Mouse (Mus musculus) CH12.LX (cell line): Measurements from ENCODE around the gene Ndufaf1. TPM values are rescaled to one million over a fixed set of nuclear protein-coding genes. Genes with fewer than 3 reads are reported as not detected.

Experiments used
- DNase-seq: peaks from one replicate; pipeline ENCODE4 v3.0.0-alpha.2; 2013; ENCODE audit errors: extremely low read depth
- H3K27ac ChIP-seq: 2 replicates; pipeline ENCODE4 v1.5.1; 2012; ENCODE audit warnings: low read depth, mild to moderate bottlenecking, control low read depth, moderate library complexity; ENCODE audit not compliant: insufficient read depth
- H3K27me3 ChIP-seq: replicated peaks from 2 replicates; pipeline ENCODE3; 2012; ENCODE audit warnings: inconsistent platforms
- H3K36me3 ChIP-seq, 2 experiments: replicated peaks in 1 of 2; 2 replicates each; pipeline versions ENCODE3 to v1.6.1; 2012; ENCODE audit warnings: inconsistent platforms in 1 of 2, low read length in 1 of 2, mild to moderate bottlenecking in 1 of 2, mixed read lengths in 1 of 2, moderate library complexity in 1 of 2; ENCODE audit not compliant: control insufficient read depth in 1 of 2, insufficient read depth in 1 of 2
- H3K4me1 ChIP-seq, 2 experiments: 2 replicates each; pipeline ENCODE4 v1.6.1; 2012; ENCODE audit warnings: inconsistent platforms in 1 of 2, moderate library complexity in 1 of 2; ENCODE audit not compliant: insufficient read depth in 2 of 2, control insufficient read depth in 1 of 2
- H3K4me2 ChIP-seq: 2 replicates; pipeline ENCODE4 v1.6.1; 2012; ENCODE audit warnings: low read depth, mild to moderate bottlenecking, control low read depth; ENCODE audit not compliant: poor library complexity, insufficient read depth, severe bottlenecking
- H3K4me3 ChIP-seq, 3 experiments: fragments of 150-350 bp in 1 of 3; sonication (generic) in 1 of 3; replicated peaks in 1 of 3; 2 replicates each; pipeline versions ENCODE3 to v1.5.1; 2011 to 2012; ENCODE audit warnings: low read depth in 2 of 3, low read length in 2 of 3, mild to moderate bottlenecking in 2 of 3, moderate library complexity in 2 of 3, control low read depth in 1 of 3, improper control_type of control experiment in 1 of 3, inconsistent platforms in 1 of 3, mixed read lengths in 1 of 3; ENCODE audit not compliant: poor library complexity in 1 of 3
- H3K79me2 ChIP-seq: replicated peaks from 2 replicates; pipeline ENCODE4 v1.6.1; 2012; ENCODE audit warnings: mild to moderate bottlenecking, moderate library complexity; ENCODE audit not compliant: control insufficient read depth, poor library complexity, insufficient read depth, severe bottlenecking; ENCODE audit errors: extremely low read depth
- H3K9ac ChIP-seq: 2 replicates; pipeline ENCODE4 v1.6.1; 2012; ENCODE audit warnings: low read depth, mild to moderate bottlenecking, control low read depth, moderate library complexity; ENCODE audit not compliant: insufficient read depth
- H3K9me3 ChIP-seq: replicated peaks from 2 replicates; pipeline ENCODE3; 2012; ENCODE audit warnings: low read length, inconsistent platforms, mixed read lengths
- BHLHE40 ChIP-seq: IDR thresholded peaks from 2 replicates; pipeline ENCODE4 v1.6.1; 2011; ENCODE audit warnings: mild to moderate bottlenecking, low read depth, low read length, improper control_type of control experiment
- CHD1 ChIP-seq: IDR thresholded peaks from 2 replicates; pipeline ENCODE4 v1.6.1; 2012; ENCODE audit warnings: low read depth, low read length, improper control_type of control experiment, inconsistent platforms
- CTCF ChIP-seq, 2 experiments: IDR thresholded peaks in 1 of 2; conservative IDR thresholded peaks in 1 of 2; 2 replicates each; pipeline ENCODE4 v1.5.1; 2011 to 2012; ENCODE audit warnings: low read depth in 2 of 2, low read length in 2 of 2, improper control_type of control experiment in 1 of 2, inconsistent platforms in 1 of 2, mild to moderate bottlenecking in 1 of 2, moderate library complexity in 1 of 2
- E2F4 ChIP-seq: IDR thresholded peaks from 2 replicates; pipeline ENCODE4 v1.6.1; 2011; ENCODE audit warnings: low read depth, low read length, improper control_type of control experiment; ENCODE audit not compliant: insufficient replicate concordance
- EP300 ChIP-seq: IDR thresholded peaks from 2 replicates; pipeline ENCODE4 v1.6.1; 2011; ENCODE audit warnings: low read length, improper control_type of control experiment
- ETS1 ChIP-seq: conservative IDR thresholded peaks from 2 replicates; pipeline ENCODE4 v1.6.1; 2012; ENCODE audit warnings: low read depth, mild to moderate bottlenecking, inconsistent platforms, low read length, improper control_type of control experiment, moderate library complexity
- GABPA ChIP-seq: IDR thresholded peaks from 2 replicates; pipeline ENCODE4 v1.6.1; 2012; ENCODE audit warnings: low read depth, low read length, improper control_type of control experiment, inconsistent platforms; ENCODE audit not compliant: insufficient replicate concordance
- HCFC1 ChIP-seq: IDR thresholded peaks from 2 replicates; pipeline ENCODE4 v1.6.1; 2012; ENCODE audit warnings: low read depth, mild to moderate bottlenecking, inconsistent platforms, low read length, improper control_type of control experiment
- IRF4 ChIP-seq: IDR thresholded peaks from 2 replicates; pipeline ENCODE4 v1.6.1; 2014; ENCODE audit warnings: low read depth, mild to moderate bottlenecking, inconsistent platforms, low read length, improper control_type of control experiment
- KAT2A ChIP-seq: IDR thresholded peaks from 2 replicates; pipeline ENCODE4 v1.6.1; 2012; ENCODE audit warnings: low read length, improper control_type of control experiment, inconsistent platforms; ENCODE audit not compliant: insufficient replicate concordance
- MAFK ChIP-seq: IDR thresholded peaks from 2 replicates; pipeline ENCODE4 v1.6.1; 2011; ENCODE audit warnings: low read length, improper control_type of control experiment; ENCODE audit not compliant: insufficient replicate concordance
- MAX ChIP-seq: IDR thresholded peaks from 2 replicates; pipeline ENCODE4 v1.6.1; 2011; ENCODE audit warnings: low read length, improper control_type of control experiment
- MEF2A ChIP-seq: IDR thresholded peaks from 2 replicates; pipeline ENCODE4 v1.6.1; 2014; ENCODE audit warnings: low read depth, mild to moderate bottlenecking, inconsistent platforms, low read length, improper control_type of control experiment, borderline replicate concordance
- MXI1 ChIP-seq: IDR thresholded peaks from 2 replicates; pipeline ENCODE4 v1.6.1; 2011; ENCODE audit warnings: mild to moderate bottlenecking, low read depth, low read length, improper control_type of control experiment
- MYC ChIP-seq: IDR thresholded peaks from 2 replicates; pipeline ENCODE4 v1.6.1; 2011; ENCODE audit warnings: low read depth, mild to moderate bottlenecking, improper control_type of control experiment, low read length
- NELFE ChIP-seq: IDR thresholded peaks from 2 replicates; pipeline ENCODE4 v1.6.1; 2011; ENCODE audit warnings: low read depth, low read length, improper control_type of control experiment
- NRF1 ChIP-seq: IDR thresholded peaks from 2 replicates; pipeline ENCODE4 v1.6.1; 2014; ENCODE audit warnings: low read depth, mild to moderate bottlenecking, inconsistent platforms, low read length, improper control_type of control experiment, moderate library complexity
- PAX5 ChIP-seq: IDR thresholded peaks from 2 replicates; pipeline ENCODE4 v1.6.1; 2012; ENCODE audit warnings: low read length, inconsistent platforms, mixed read lengths
- POLR2A ChIP-seq: IDR thresholded peaks from 2 replicates; pipeline ENCODE4 v1.6.1; 2011; ENCODE audit warnings: low read depth, mild to moderate bottlenecking, improper control_type of control experiment, low read length
- POLR2AphosphoS2 ChIP-seq: IDR thresholded peaks from 2 replicates; pipeline ENCODE4 v1.6.1; 2011; ENCODE audit warnings: low read depth, low read length, improper control_type of control experiment
- RAD21 ChIP-seq: IDR thresholded peaks from 2 replicates; pipeline ENCODE4 v1.6.1; 2011; ENCODE audit warnings: low read depth, mild to moderate bottlenecking, low read length, improper control_type of control experiment, moderate library complexity
- RCOR1 ChIP-seq: conservative IDR thresholded peaks from 2 replicates; pipeline ENCODE4 v1.6.1; 2012; ENCODE audit warnings: low read depth, mild to moderate bottlenecking, inconsistent platforms, low read length, improper control_type of control experiment
- SIN3A ChIP-seq: IDR thresholded peaks from 2 replicates; pipeline ENCODE4 v1.6.1; 2012; ENCODE audit warnings: low read length, improper control_type of control experiment, inconsistent platforms
- SMC3 ChIP-seq: IDR thresholded peaks from 2 replicates; pipeline ENCODE4 v1.6.1; 2011; ENCODE audit warnings: low read depth, low read length, improper control_type of control experiment
- USF1 ChIP-seq: IDR thresholded peaks from 2 replicates; pipeline ENCODE4 v1.6.1; 2014; ENCODE audit warnings: low read depth, mild to moderate bottlenecking, inconsistent platforms, low read length, improper control_type of control experiment
- USF2 ChIP-seq: conservative IDR thresholded peaks from 2 replicates; pipeline ENCODE4 v1.6.1; 2011; ENCODE audit warnings: low read depth, low read length, improper control_type of control experiment
- ZC3H11A ChIP-seq: IDR thresholded peaks from 2 replicates; pipeline ENCODE4 v1.6.1; 2012; ENCODE audit warnings: low read depth, mild to moderate bottlenecking, inconsistent platforms, low read length, improper control_type of control experiment
- ZKSCAN1 ChIP-seq: IDR thresholded peaks from 2 replicates; pipeline ENCODE4 v1.6.1; 2012; ENCODE audit warnings: low read depth, inconsistent platforms, low read length, improper control_type of control experiment, borderline replicate concordance
- ZNF384 ChIP-seq: IDR thresholded peaks from 2 replicates; pipeline ENCODE4 v1.6.1; 2012; ENCODE audit warnings: low read depth, low read length, improper control_type of control experiment, inconsistent platforms
- dilution Hi-C: fragments of 300-500 bp; cut with MboI; formaldehyde crosslinking; loops from 2 replicates; pipeline ENCODE4 v1.14.3; 2020; ENCODE audit warnings: low sequenced_read_pairs; ENCODE audit not compliant: extremely low pct_unique_long_range_greater_than_20kb, extremely low pct_ligation_motif_present
- in situ Hi-C: fragments of 300-500 bp; cut with MboI; formaldehyde crosslinking; loops from 3 replicates; pipeline ENCODE4 v1.14.3; 2019; ENCODE audit warnings: low sequenced_read_pairs, low pct_ligation_motif_present, low pct_unique_long_range_greater_than_20kb, mixed read lengths
- polyA plus RNA-seq: library from polyadenylated mRNA; unstranded; fragments of >175 nt; gene quantifications from 2 replicates; pipeline ENCODE4 v1.2.1, GENCODE M21; 2012; ENCODE audit warnings: low read depth; ENCODE audit not compliant: insufficient read length
- total RNA-seq, 2 experiments: library from RNA; depleted of rRNA; stranded (reverse); fragments of 300-350 nt in 1 of 2; fragments of >200 nt in 1 of 2; gene quantifications; 2 replicates each; pipeline ENCODE4 v1.2.3; 2012 to 2014

The Ndufaf1 gene
- total and polyA plus RNA-seq, 3 experiments, result 25.1 to 53.6 (median 35.6) TPM

GRCm38 (mm10) chr2:119694826-119695225, 32.2 kb upstream of the Ndufaf1 start:
- no peak overlapping the region for H3K4me2 ChIP-seq
- H3K9ac ChIP-seq, result no peak overlapping the region
- H3K4me3 ChIP-seq, result no peak overlapping the region
- in situ Hi-C loops, result loop anchor here (10.0 kb wide), 1 partner anchor 200 kb away; the partner anchor contains the start of gene Mga
- no peaks in the 10 kb centered on the region; the same call in 1 of the 2 replicates for H3K79me2 ChIP-seq
- dilution Hi-C loops, result no loop called here
- peak; percentile 12 for DNase-seq
- TF ChIP-seq EP300 (no peak), NELFE (no peak), ZNF384 (peak; percentile 16; the same call in 1 of the 2 replicates), PAX5 (no peak), MYC (peak; percentile 29; the same call in 1 of the 2 replicates)
- H3K27ac ChIP-seq, result no peak overlapping the region
- no peaks in the 10 kb centered on the region for H3K9me3 ChIP-seq
- no peaks in the 10 kb centered on the region for H3K27me3 ChIP-seq
- peaks cover 6 to 70% of the 10 kb centered on the region in 2 experiments for H3K4me1 ChIP-seq
- H3K36me3 ChIP-seq, result peaks cover 0 to 35% of the 10 kb centered on the region in 2 experiments

GRCm38 (mm10) chr2:119692003-119692701, 29.5 kb upstream of the Ndufaf1 start:
- Histone ChIP-seq H3K79me2 (peaks cover 3% of the 10 kb centered on the region), H3K36me3 (peaks cover 0 to 44% of the 10 kb centered on the region in 2 experiments), H3K9me3 (no peaks in the 10 kb centered on the region)
- no peak for TF ChIP-seq MAX
- TF ChIP-seq IRF4, result no peak
- no peak for TF ChIP-seq MXI1
- no peak for TF ChIP-seq NELFE
- no peak for TF ChIP-seq RCOR1
- TF ChIP-seq SIN3A, result no peak
- no peak for TF ChIP-seq NRF1
- TF ChIP-seq CHD1, result no peak
- TF ChIP-seq POLR2AphosphoS2, result no peak
- TF ChIP-seq E2F4, result no peak
- no peak for TF ChIP-seq KAT2A
- no peak for TF ChIP-seq ZC3H11A
- no peak for TF ChIP-seq PAX5
- TF ChIP-seq BHLHE40, result no peak
- no peak for TF ChIP-seq USF2
- TF ChIP-seq MEF2A, result no peak
- TF ChIP-seq ZNF384, result peak; percentile 48
- peak in 1 of 2 experiments; percentile 74; a peak in 2 of 4 replicates for TF ChIP-seq CTCF (conservative IDR thresholded peaks at IDR 0.05 in 1 of 2, IDR thresholded peaks at IDR 0.05 in 1 of 2; ENCODE audit: low read depth in 2 of 2, low read length in 2 of 2)
- peak; percentile 91 for TF ChIP-seq MYC
- no peak for TF ChIP-seq POLR2A
- no peak for TF ChIP-seq USF1
- TF ChIP-seq GABPA, result no peak
- TF ChIP-seq SMC3, result peak; percentile 56
- TF ChIP-seq EP300, result no peak
- TF ChIP-seq MAFK, result no peak
- no peak for TF ChIP-seq ETS1
- peak; percentile 60 for TF ChIP-seq RAD21
- no peak for TF ChIP-seq ZKSCAN1
- TF ChIP-seq HCFC1, result no peak
- TF ChIP-seq, all 38 proteins: peak for 5
- no peak overlapping the region for H3K4me2 ChIP-seq
- dilution Hi-C loops (no loop called here), in situ Hi-C loops (loop anchor here (10.0 kb wide), 1 partner anchor 203 kb away; the partner anchor contains the start of gene Mga)
- no peaks in the 10 kb centered on the region for H3K27me3 ChIP-seq
- H3K27ac ChIP-seq, result no peak overlapping the region
- H3K9ac ChIP-seq, result no peak overlapping the region
- H3K4me3 ChIP-seq, result no peak overlapping the region
- DNase-seq, result peak; percentile 42
- peaks cover 6 to 46% of the 10 kb centered on the region in 2 experiments for H3K4me1 ChIP-seq
